Mouse (Mus musculus) intestine, postnatal 0 days (tissue): ENCODE measurements around the gene Rgs21. TPM values are rescaled to one million over a fixed set of nuclear protein-coding genes. Genes with fewer than 3 reads are reported as not detected.

Experiments used
- ATAC-seq: fragments of 200-750 bp; cut with Nextera tagmentation; 2 replicates; pipeline ENCODE4 v1.8.0; 2017; ENCODE audit warnings: mild to moderate bottlenecking, moderate TSS enrichment, moderate library complexity
- H3K27ac ChIP-seq: fragments of 300-500 bp; sonication (generic); 2 replicates; pipeline ENCODE4 v1.5.1; 2014; ENCODE audit warnings: mild to moderate bottlenecking, low read depth, low read length, moderate library complexity
- H3K27me3 ChIP-seq: fragments of 300-500 bp; sonication (generic); replicated peaks from 2 replicates; pipeline ENCODE4 v1.6.1; 2014; ENCODE audit warnings: low read length, mixed read lengths; ENCODE audit not compliant: control insufficient read depth, insufficient read depth
- H3K36me3 ChIP-seq: fragments of 300-500 bp; sonication (generic); 2 replicates; pipeline ENCODE4 v1.6.1; 2014; ENCODE audit warnings: mild to moderate bottlenecking, moderate library complexity; ENCODE audit not compliant: control insufficient read depth, insufficient read depth
- H3K4me1 ChIP-seq: fragments of 300-500 bp; sonication (generic); replicated peaks from 2 replicates; pipeline ENCODE4 v1.6.1; 2014; ENCODE audit warnings: antibody characterized with exemption, low read length, mixed read lengths; ENCODE audit not compliant: control insufficient read depth, insufficient read depth
- H3K4me2 ChIP-seq: fragments of 300-500 bp; sonication (generic); replicated peaks from 2 replicates; pipeline ENCODE4 v1.6.1; 2014; ENCODE audit warnings: low read depth, mild to moderate bottlenecking, moderate library complexity
- H3K4me3 ChIP-seq: fragments of 300-500 bp; sonication (generic); 2 replicates; pipeline ENCODE4 v1.5.1; 2014; ENCODE audit warnings: low read depth, low read length
- H3K9ac ChIP-seq: fragments of 300-500 bp; sonication (generic); 2 replicates; pipeline ENCODE4 v1.6.1; 2014; ENCODE audit warnings: mild to moderate bottlenecking, low read depth, low read length
- H3K9me3 ChIP-seq: fragments of 300-500 bp; sonication (generic); 2 replicates; pipeline ENCODE4 v1.6.1; 2016; ENCODE audit warnings: mixed run types; ENCODE audit not compliant: control insufficient read depth
- CTCF ChIP-seq: sonication (generic); IDR thresholded peaks from 2 replicates; pipeline ENCODE4 v1.5.1; 2016; ENCODE audit warnings: low read depth, mild to moderate bottlenecking, control low read depth, antibody characterized with exemption, moderate library complexity
- WGBS: fragments of 180-500 bp; shearing (Covaris S2); extraction: QIAGEN DNeasy Blood & Tissue Kit; methylation state at CpG from one replicate; pipeline ENCODE4 v1.1.7; 2014; 5-methylcytosine and 5-hydroxymethylcytosine counted together
- polyA plus RNA-seq: library from polyadenylated mRNA; unstranded; fragments of >200 nt; fragmentation: Nextera tagmentation; extraction: Ambion mirVana; gene quantifications from 2 replicates; pipeline ENCODE4 v1.2.1, GENCODE M21; 2015

Gene Rgs21
- polyA plus RNA-seq, 1 experiment from 2014 or later = not detected

GRCm38 (mm10) chr1:144544497-144544961, 22.9 kb downstream of the Rgs21 start:
- Histone ChIP-seq H3K4me1 (no peaks in the 10 kb centered on the region), H3K4me3 (no peak overlapping the region), H3K9ac (no peak overlapping the region), H3K9me3 (no peaks in the 10 kb centered on the region), H3K27ac (no peak overlapping the region), H3K36me3 (no peaks in the 10 kb centered on the region), H3K27me3 (no peaks in the 10 kb centered on the region), H3K4me2 (no peak overlapping the region)
- ATAC-seq = no peak
- 71% methylated on average over 6 of the region's 6 CpGs for WGBS
- TF ChIP-seq CTCF = no peak

DNA sequence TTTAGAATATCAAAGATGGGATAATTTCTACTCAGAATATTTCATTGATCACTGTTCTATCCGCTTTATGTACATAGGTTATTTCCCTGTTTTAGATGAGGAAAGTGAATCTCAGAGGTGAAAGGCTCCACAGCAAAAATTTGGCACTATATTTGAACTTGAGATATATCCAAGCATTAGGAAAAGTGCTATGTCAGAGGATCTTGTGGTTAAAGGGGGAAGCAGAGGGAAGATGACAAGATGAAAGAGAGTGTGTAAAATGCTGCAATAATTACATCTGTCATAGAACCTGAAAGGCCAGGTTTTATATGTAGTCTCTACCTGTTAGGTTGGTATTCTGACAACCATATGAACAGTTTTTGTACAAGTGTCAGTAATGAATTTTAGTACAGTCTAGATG, 35.7 kb downstream of the Rgs21 start:
- Histone ChIP-seq H3K36me3 (no peaks in the 10 kb centered on the region), H3K27ac (no peak overlapping the region), H3K4me3 (no peak overlapping the region), H3K4me1 (no peaks in the 10 kb centered on the region), H3K27me3 (no peaks in the 10 kb centered on the region), H3K4me2 (no peak overlapping the region), H3K9me3 (no peaks in the 10 kb centered on the region), H3K9ac (no peak overlapping the region)
- ATAC-seq = no peak
- TF ChIP-seq CTCF = no peak
- 71% methylated on average over 1 of the region's 1 CpGs for WGBS

GRCm38 (mm10) chr1:144517878-144518426, 49.5 kb downstream of the Rgs21 start:
- no peaks in the 10 kb centered on the region for H3K36me3 ChIP-seq
- H3K4me1 ChIP-seq = no peaks in the 10 kb centered on the region
- WGBS = 68% methylated on average over 5 of the region's 5 CpGs
- H3K4me3 ChIP-seq = no peak overlapping the region
- H3K27me3 ChIP-seq = no peaks in the 10 kb centered on the region
- no peak overlapping the region for H3K4me2 ChIP-seq
- no peak overlapping the region for H3K9ac ChIP-seq
- H3K9me3 ChIP-seq = no peaks in the 10 kb centered on the region
- H3K27ac ChIP-seq = no peak overlapping the region
- ATAC-seq = no peak
- TF ChIP-seq CTCF = no peak

DNA sequence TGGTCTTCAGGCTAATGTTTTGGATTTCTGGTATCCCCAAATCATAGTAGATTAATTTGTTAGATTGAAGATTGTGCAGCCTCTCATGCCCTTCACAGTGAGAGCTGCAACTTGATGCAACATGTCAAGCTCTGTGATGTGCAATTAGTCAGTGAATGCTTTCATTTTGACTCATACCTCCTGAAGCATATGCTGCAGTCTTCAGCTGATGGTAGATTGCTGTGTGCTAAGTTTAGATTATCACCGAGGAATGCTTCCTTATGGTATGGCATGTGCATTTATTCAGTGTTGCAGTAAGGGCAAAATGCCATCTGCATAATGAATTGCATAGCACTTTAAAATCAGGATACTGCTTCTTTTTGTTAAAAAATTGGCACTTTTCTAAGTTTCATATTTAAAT, 65.2 kb downstream of the Rgs21 start:
- Histone ChIP-seq H3K9me3 (no peaks in the 10 kb centered on the region), H3K36me3 (no peaks in the 10 kb centered on the region), H3K27ac (no peak overlapping the region), H3K4me1 (no peaks in the 10 kb centered on the region), H3K27me3 (no peaks in the 10 kb centered on the region), H3K4me2 (no peak overlapping the region), H3K9ac (no peak overlapping the region), H3K4me3 (no peak overlapping the region)
- WGBS = 67% methylated on average over 1 of the region's 1 CpGs
- ATAC-seq = no peak
- no peak for TF ChIP-seq CTCF

GRCm38 (mm10) chr1:144500423-144500822, 67.0 kb downstream of the Rgs21 start:
- no peak overlapping the region for H3K4me2 ChIP-seq
- no peak for TF ChIP-seq CTCF
- H3K36me3 ChIP-seq = no peaks in the 10 kb centered on the region
- H3K9me3 ChIP-seq = no peaks in the 10 kb centered on the region
- WGBS = 89% methylated on average over 4 of the region's 4 CpGs
- H3K4me3 ChIP-seq = no peak overlapping the region
- H3K4me1 ChIP-seq = no peaks in the 10 kb centered on the region
- H3K9ac ChIP-seq = no peak overlapping the region
- H3K27ac ChIP-seq = no peak overlapping the region
- no peaks in the 10 kb centered on the region for H3K27me3 ChIP-seq
- no peak for ATAC-seq

DNA sequence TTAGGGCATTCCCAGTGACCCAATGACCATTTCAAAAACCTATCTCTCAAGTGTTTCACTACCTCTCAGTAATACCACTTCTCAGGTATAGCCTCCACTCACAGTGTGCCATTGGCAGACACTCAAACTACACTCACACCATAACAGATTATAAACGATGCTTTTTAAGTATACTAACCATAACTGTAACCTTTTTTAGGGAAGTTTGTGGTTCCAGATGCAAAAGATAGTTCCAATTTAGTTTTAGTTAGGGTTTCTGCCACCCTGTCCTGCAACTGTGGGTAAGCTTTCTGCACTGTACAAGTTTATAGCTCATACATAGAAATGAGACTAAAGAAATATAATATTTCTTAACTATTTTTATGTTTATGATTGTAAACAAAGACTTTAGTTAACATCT, 67.7 kb downstream of the Rgs21 start:
- H3K9ac ChIP-seq = no peak overlapping the region
- no peaks in the 10 kb centered on the region for H3K4me1 ChIP-seq
- WGBS = 62% methylated on average over 1 of the region's 1 CpGs
- no peaks in the 10 kb centered on the region for H3K9me3 ChIP-seq
- TF ChIP-seq CTCF = no peak
- H3K4me2 ChIP-seq = no peak overlapping the region
- H3K27me3 ChIP-seq = no peaks in the 10 kb centered on the region
- ATAC-seq = no peak
- H3K4me3 ChIP-seq = no peak overlapping the region
- H3K27ac ChIP-seq = no peak overlapping the region
- no peaks in the 10 kb centered on the region for H3K36me3 ChIP-seq

DNA sequence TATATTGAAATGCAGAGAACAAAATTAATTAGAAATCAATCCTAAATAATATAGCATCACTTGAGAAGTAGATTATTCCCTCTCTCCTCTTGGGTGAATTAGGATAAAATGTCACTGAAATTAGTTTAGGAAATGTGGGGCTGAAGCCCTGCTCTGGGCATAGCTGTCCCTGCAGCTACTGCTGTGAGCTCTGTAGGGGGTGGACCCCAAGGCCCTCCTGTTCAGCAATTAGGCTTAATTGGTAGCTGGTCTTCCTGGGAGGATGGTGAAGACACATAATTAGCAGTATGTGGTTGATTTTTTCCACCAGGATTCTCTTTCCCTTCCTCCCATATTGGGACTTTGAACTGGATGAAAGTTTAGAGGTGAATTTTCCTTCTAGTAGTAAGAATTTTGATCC, 68.7 kb downstream of the Rgs21 start:
- H3K27me3 ChIP-seq = no peaks in the 10 kb centered on the region
- no peaks in the 10 kb centered on the region for H3K9me3 ChIP-seq
- no peak for TF ChIP-seq CTCF
- H3K36me3 ChIP-seq = no peaks in the 10 kb centered on the region
- no peak for ATAC-seq
- H3K4me2 ChIP-seq = no peak overlapping the region
- H3K4me3 ChIP-seq = no peak overlapping the region
- H3K9ac ChIP-seq = no peak overlapping the region
- H3K4me1 ChIP-seq = no peaks in the 10 kb centered on the region
- no peak overlapping the region for H3K27ac ChIP-seq
